Mouse (Mus musculus) lung, adult 2 months (tissue): Measurements from ENCODE around the gene Madcam1. TPM values are rescaled to one million over a fixed set of nuclear protein-coding genes. Genes with fewer than 3 reads are reported as not detected.
"Not testable (repeated sequence)": the region's sequence is repeated elsewhere in the genome, so short reads cannot be mapped to it uniquely, and the experiment has no call there.

Experiments used
- DNase-seq: peaks from one replicate; pipeline ENCODE4 v3.0.0; 2022
- H3K4me1 ChIP-seq: fragments of 200-500 bp; 2 replicates; pipeline ENCODE4 v1.6.1; 2011; ENCODE audit warnings: low read length; ENCODE audit not compliant: control insufficient read depth, insufficient read depth
- H3K4me3 ChIP-seq: fragments of 200-500 bp; replicated peaks from 2 replicates; pipeline ENCODE3; 2011; ENCODE audit warnings: low read depth, mild to moderate bottlenecking, control low read depth, low read length; ENCODE audit errors: extremely low read depth
- CTCF ChIP-seq: fragments of 200-500 bp; IDR thresholded peaks from 2 replicates; pipeline ENCODE4 v1.5.1; 2011; ENCODE audit warnings: mild to moderate bottlenecking, low read length, control low read depth; ENCODE audit not compliant: insufficient read depth
- POLR2A ChIP-seq: fragments of 200-500 bp; IDR thresholded peaks from 2 replicates; pipeline ENCODE4 v1.6.1; 2011; ENCODE audit warnings: low read depth, mild to moderate bottlenecking, control low read depth, low read length, borderline replicate concordance; ENCODE audit errors: extremely low read depth
- WGBS: fragments of 180-500 bp; shearing (Covaris S2); methylation state at CpG from one replicate; pipeline ENCODE4 v1.1.7; 2018; 5-methylcytosine and 5-hydroxymethylcytosine counted together
- polyA plus RNA-seq: library from polyadenylated mRNA; depleted of rRNA; stranded (reverse); fragments of >200 nt; gene quantifications from 2 replicates; pipeline ENCODE4 v1.2.3, GENCODE M21; 2012

Gene Madcam1
- polyA plus RNA-seq, 1 experiment: 0.13 TPM

- no peak for TF ChIP-seq POLR2A
- peak; percentile 94 for TF ChIP-seq CTCF
- peak; percentile 80 for DNase-seq
- peaks cover 20% of the 10 kb centered on the region for H3K4me1 ChIP-seq
- 40% methylated on average over 13 of the region's 13 CpGs for WGBS
- no peak overlapping the region for H3K4me3 ChIP-seq
These were observed 31.1 kb downstream of the Madcam1 start for GRCm38 (mm10) chr10:79695231-79696128.

GRCm38 (mm10) chr10:79696129-79696651, 31.8 kb downstream of the Madcam1 start:
- Histone ChIP-seq H3K4me3 (no peak overlapping the region), H3K4me1 (peaks cover 20% of the 10 kb centered on the region)
- WGBS: 35% methylated on average over 9 of the region's 9 CpGs
- peak; percentile 36 for DNase-seq
- TF ChIP-seq CTCF: no peak
- TF ChIP-seq POLR2A: no peak

- TF ChIP-seq CTCF: no peak
- TF ChIP-seq POLR2A: no peak
- peaks cover 20% of the 10 kb centered on the region for H3K4me1 ChIP-seq
- peak; percentile 15 for DNase-seq
- no peak overlapping the region for H3K4me3 ChIP-seq
- 42% methylated on average over 6 of the region's 6 CpGs for WGBS
These were observed 33.6 kb downstream of the Madcam1 start for GRCm38 (mm10) chr10:79697916-79698315.

- no peak overlapping the region for H3K4me3 ChIP-seq
- WGBS: 89% methylated on average over 6 of the region's 6 CpGs
- TF ChIP-seq CTCF (no peak), POLR2A (no peak)
- peaks cover 20% of the 10 kb centered on the region for H3K4me1 ChIP-seq
- DNase-seq: no peak
These were observed 34.1 kb downstream of the Madcam1 start for GRCm38 (mm10) chr10:79698459-79698858.

GRCm38 (mm10) chr10:79700676-79701075, 36.3 kb downstream of the Madcam1 start:
- peak; percentile 29 for DNase-seq
- TF ChIP-seq POLR2A: no peak
- no peak for TF ChIP-seq CTCF
- 32% methylated on average over 7 of the region's 7 CpGs for WGBS
- Histone ChIP-seq H3K4me1 (peaks cover 28% of the 10 kb centered on the region), H3K4me3 (no peak overlapping the region)

- DNase-seq: peak; percentile 75
- TF ChIP-seq POLR2A (no peak), CTCF (no peak)
- H3K4me1 ChIP-seq: peaks cover 29% of the 10 kb centered on the region
- H3K4me3 ChIP-seq: no peak overlapping the region
- WGBS: 38% methylated on average over 10 of the region's 10 CpGs
These were observed 37.2 kb downstream of the Madcam1 start for GRCm38 (mm10) chr10:79701443-79702129.

GRCm38 (mm10) chr10:79702970-79703369, 38.6 kb downstream of the Madcam1 start:
- H3K4me1 ChIP-seq: peaks cover 33% of the 10 kb centered on the region
- WGBS: 78% methylated on average over 4 of the region's 4 CpGs
- DNase-seq, H3K4me3 ChIP-seq: not testable (repeated sequence)

GRCm38 (mm10) chr10:79703541-79703940, 39.2 kb downstream of the Madcam1 start:
- H3K4me3 ChIP-seq: no peak overlapping the region
- DNase-seq: no peak
- WGBS: 80% methylated on average over 10 of the region's 10 CpGs
- no peak for TF ChIP-seq POLR2A
- no peak for TF ChIP-seq CTCF
- H3K4me1 ChIP-seq: peaks cover 28% of the 10 kb centered on the region

GRCm38 (mm10) chr10:79704065-79704969, 40.0 kb downstream of the Madcam1 start, which contains the start of gene Bsg:
Gene Bsg, plus strand, starts transcription at chr10:79704491.
- DNase-seq: peak; percentile 96
- under 1% methylated on average over 64 of the region's 65 CpGs for WGBS
- TF ChIP-seq POLR2A (peak; percentile 95), CTCF (peak; percentile 44)
- peak within 1 kb of the TSS; percentile 86 for H3K4me3 ChIP-seq
- peaks cover 28% of the 10 kb centered on the region for H3K4me1 ChIP-seq
